1 mouse cellular context compared by ENCODE assay signal in the genomic region with DNA sequence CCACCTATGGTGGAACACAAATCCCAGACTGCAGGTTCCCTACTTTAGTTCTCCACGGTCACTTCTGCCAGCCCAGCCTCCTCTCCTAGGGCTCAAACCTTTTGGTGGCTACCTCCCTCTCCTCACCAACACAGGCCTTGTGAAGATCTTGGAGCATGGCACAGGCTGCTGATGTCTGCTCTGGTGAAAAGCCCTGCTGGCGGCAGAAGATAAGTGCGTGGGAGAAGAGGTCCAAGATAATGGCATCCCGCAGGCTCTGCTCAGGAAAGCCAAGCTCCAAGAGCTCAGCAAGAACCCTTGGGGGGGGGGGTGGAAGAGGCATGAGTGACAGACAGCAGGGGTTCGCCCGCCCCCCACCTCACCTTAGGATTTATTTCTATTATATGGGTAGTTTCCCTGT.
TF ChIP-seq lines count a peak whose summit lies in the region.

No protein-coding gene starts in this region.

TF ChIP-seq in MEL, 35 proteins besides CTCF, POLR2A, EP300 and RAD21 (continued from another document):
- TF ChIP-seq BHLHE40 (IDR thresholded peaks at IDR 0.05; ENCODE audit: borderline replicate concordance, low read depth, low read length), result no peak
- no peak for TF ChIP-seq JUND (IDR thresholded peaks at IDR 0.05; ENCODE audit: low read depth, low read length)
- TF ChIP-seq MEF2A (IDR thresholded peaks at IDR 0.05; ENCODE audit: extremely low read depth, insufficient replicate concordance, low read depth, low read length, poor library complexity, severe bottlenecking), result no peak
- TF ChIP-seq KAT2A (conservative IDR thresholded peaks at IDR 0.05; ENCODE audit: low read depth, low read length), result no peak
- no peak for TF ChIP-seq ZC3H11A (IDR thresholded peaks at IDR 0.05; ENCODE audit: low read depth, low read length)
- no peak for TF ChIP-seq CHD1 (IDR thresholded peaks at IDR 0.05; ENCODE audit: low read depth, low read length)
- 0 out of 2 replicates have a peak, but pooled peaks have one; percentile 18 for TF ChIP-seq SMC3 (IDR thresholded peaks at IDR 0.05; ENCODE audit: low read depth, low read length)
- TF ChIP-seq ZKSCAN1 (IDR thresholded peaks at IDR 0.05; ENCODE audit: low read depth, low read length), result no peak
- no peak for TF ChIP-seq MAZ (IDR thresholded peaks at IDR 0.05; ENCODE audit: low read depth, low read length)
- peak; percentile 86 for TF ChIP-seq TCF12 (IDR thresholded peaks at IDR 0.05; ENCODE audit: low read depth, low read length)
- no peak for TF ChIP-seq GABPA (IDR thresholded peaks at IDR 0.05; ENCODE audit: low read depth, low read length)
- TF ChIP-seq USF2 (IDR thresholded peaks at IDR 0.05; ENCODE audit: borderline replicate concordance in 1 of 2, insufficient read depth in 1 of 2, low read depth in 1 of 2, low read length in 2 of 2), result no peak
- TF ChIP-seq MXI1 (IDR thresholded peaks at IDR 0.05; ENCODE audit: low read depth, low read length), result peak; percentile 31; the same call in 1 of the 2 replicates
- peak; percentile 79 for TF ChIP-seq GATA1 (IDR thresholded peaks at IDR 0.05; ENCODE audit: low read depth, low read length)
- 0 out of 2 replicates have a peak, but pooled peaks have one; percentile 35 for TF ChIP-seq ETS1 (IDR thresholded peaks at IDR 0.05; ENCODE audit: low read depth, low read length)
- TF ChIP-seq SIN3A (IDR thresholded peaks at IDR 0.05; ENCODE audit: low read length), result peak; percentile 58; the same call in 1 of the 2 replicates
